Mouse (Mus musculus): ENCODE results near the gene Cyp3a13. TPM values are rescaled to one million over a fixed set of nuclear protein-coding genes. Genes with fewer than 3 reads are reported as not detected.
A peak's percentile ranks its signal among the peaks of the same experiment; 100 is the strongest.
"Not testable (repeated sequence)": the region's sequence is repeated elsewhere in the genome, so short reads cannot be mapped to it uniquely, and the experiment has no call there.

Gene Cyp3a13
- total and polyA plus RNA-seq, 3 experiments: 0.16 TPM; not detected in 2

- H3K36me3 ChIP-seq (replicated peaks); H3K4me1 ChIP-seq (ENCODE audit: insufficient read depth, low read depth, low read length); DNase-seq (ENCODE audit: low spot score); H3K27me3 ChIP-seq (ENCODE audit: insufficient read depth, low read length); H3K9me3 ChIP-seq (replicated peaks); H3K4me3 ChIP-seq (ENCODE audit: low read depth, low read length): not testable (repeated sequence)
- ATAC-seq (ENCODE audit: extremely low read depth, insufficient number of reproducible peaks, low FRiP score, poor library complexity, severe bottlenecking): peak; percentile 34
These were observed 63.3 kb downstream of the Cyp3a13 start, which contains the start of gene Pilrb1 for GRCm38 (mm10) chr5:137857960-137858710. TSS of gene Pilrb1 (minus strand) at chr5:137858106.

- ATAC-seq (ENCODE audit: extremely low read depth, insufficient number of reproducible peaks, low FRiP score, poor library complexity, severe bottlenecking); H3K4me3 ChIP-seq (ENCODE audit: low read depth, low read length); H3K9me3 ChIP-seq (replicated peaks); H3K36me3 ChIP-seq (replicated peaks); H3K4me1 ChIP-seq (ENCODE audit: insufficient read depth, low read depth, low read length); H3K27me3 ChIP-seq (ENCODE audit: insufficient read depth, low read length); DNase-seq (ENCODE audit: low spot score): not testable (repeated sequence)
These were observed 64.5 kb downstream of the Cyp3a13 start for GRCm38 (mm10) chr5:137856870-137857269.

GRCm38 (mm10) chr5:137854907-137855306 lies 66.5 kb downstream of the Cyp3a13 start:
- not testable (repeated sequence) for H3K4me3 ChIP-seq (ENCODE audit: low read depth, low read length); H3K27me3 ChIP-seq (ENCODE audit: insufficient read depth, low read length); H3K9me3 ChIP-seq (replicated peaks); H3K36me3 ChIP-seq (replicated peaks); H3K4me1 ChIP-seq (ENCODE audit: insufficient read depth, low read depth, low read length); ATAC-seq (ENCODE audit: extremely low read depth, insufficient number of reproducible peaks, low FRiP score, poor library complexity, severe bottlenecking); DNase-seq (ENCODE audit: low spot score)

GRCm38 (mm10) chr5:137850313-137850712 lies 71.1 kb downstream of the Cyp3a13 start:
- H3K27me3 ChIP-seq (ENCODE audit: insufficient read depth, low read length); H3K36me3 ChIP-seq (replicated peaks); H3K4me1 ChIP-seq (ENCODE audit: insufficient read depth, low read depth, low read length); H3K9me3 ChIP-seq (replicated peaks); H3K4me3 ChIP-seq (ENCODE audit: low read depth, low read length); DNase-seq (ENCODE audit: low spot score); ATAC-seq (ENCODE audit: extremely low read depth, insufficient number of reproducible peaks, low FRiP score, poor library complexity, severe bottlenecking): not testable (repeated sequence)

Other genes with a start within 250 kb of the Cyp3a13 start
- gene Agfg2, start 236.9 kb downstream of the Cyp3a13 start, total RNA-seq (2014; fragmentation: Nextera tagmentation): 20.2 and 47.1 TPM in 2 replicates
- 25.0 and 26.1 TPM in 2 replicates for gene Agfg2, start 236.9 kb downstream of the Cyp3a13 start, total RNA-seq (2017)
- gene Agfg2, start 236.9 kb downstream of the Cyp3a13 start, polyA plus RNA-seq (2012): 102 and 115 TPM in 2 replicates
- 0.90 and 1.0 TPM in 2 replicates for gene Nyap1, start 180.0 kb downstream of the Cyp3a13 start, total RNA-seq (2014; fragmentation: Nextera tagmentation)
- gene Nyap1, start 180.0 kb downstream of the Cyp3a13 start, total RNA-seq (2017): 0.38 and 0.70 TPM in 2 replicates
- gene Nyap1, start 180.0 kb downstream of the Cyp3a13 start, polyA plus RNA-seq (2012): 2.8 and 3.0 TPM in 2 replicates
- gene Tsc22d4, start 175.9 kb downstream of the Cyp3a13 start, total RNA-seq (2014; fragmentation: Nextera tagmentation): 90.8 and 114 TPM in 2 replicates
- gene Tsc22d4, start 175.9 kb downstream of the Cyp3a13 start, total RNA-seq (2017): 74.5 and 93.5 TPM in 2 replicates
- 404 and 491 TPM in 2 replicates for gene Tsc22d4, start 175.9 kb downstream of the Cyp3a13 start, polyA plus RNA-seq (2012)
- gene Ppp1r35, start 142.8 kb downstream of the Cyp3a13 start, total RNA-seq (2014; fragmentation: Nextera tagmentation): 202 and 204 TPM in 2 replicates
- 28.2 and 35.6 TPM in 2 replicates for gene Ppp1r35, start 142.8 kb downstream of the Cyp3a13 start, total RNA-seq (2017)
- gene Ppp1r35, start 142.8 kb downstream of the Cyp3a13 start, polyA plus RNA-seq (2012): 121 and 153 TPM in 2 replicates
- 51.3 and 53.9 TPM in 2 replicates for gene Mepce, start 134.0 kb downstream of the Cyp3a13 start, total RNA-seq (2014; fragmentation: Nextera tagmentation)
- gene Mepce, start 134.0 kb downstream of the Cyp3a13 start, total RNA-seq (2017): 22.3 and 27.8 TPM in 2 replicates
- gene Mepce, start 134.0 kb downstream of the Cyp3a13 start, polyA plus RNA-seq (2012): 173 and 216 TPM in 2 replicates
- gene Zcwpw1, start 133.8 kb downstream of the Cyp3a13 start, total RNA-seq (2014; fragmentation: Nextera tagmentation): 8.4 and 9.9 TPM in 2 replicates
- gene Zcwpw1, start 133.8 kb downstream of the Cyp3a13 start, total RNA-seq (2017): 10.5 and 12.9 TPM in 2 replicates
- 0.15 and 0.34 TPM in 2 replicates for gene Zcwpw1, start 133.8 kb downstream of the Cyp3a13 start, polyA plus RNA-seq (2012)
- not detected in 2 replicates for gene Pilra, start 85.3 kb downstream of the Cyp3a13 start, total RNA-seq (2014; fragmentation: Nextera tagmentation)
- gene Pilra, start 85.3 kb downstream of the Cyp3a13 start, total RNA-seq (2017): 3.4 and 5.1 TPM in 2 replicates
- gene Pilra, start 85.3 kb downstream of the Cyp3a13 start, polyA plus RNA-seq (2012): 0.02 TPM in 1 of 2 replicates, not detected in the other
- gene Pilrb1, start 63.5 kb downstream of the Cyp3a13 start, total RNA-seq (2014; fragmentation: Nextera tagmentation): not detected in 2 replicates
- gene Pilrb1, start 63.5 kb downstream of the Cyp3a13 start, total RNA-seq (2017): 1.9 and 2.9 TPM in 2 replicates
- gene Pilrb1, start 63.5 kb downstream of the Cyp3a13 start, polyA plus RNA-seq (2012): not detected in 2 replicates
- 2.4 TPM in 1 of 2 replicates, not detected in the other for gene Pilrb2, start 49.8 kb downstream of the Cyp3a13 start, total RNA-seq (2014; fragmentation: Nextera tagmentation)
- gene Pilrb2, start 49.8 kb downstream of the Cyp3a13 start, total RNA-seq (2017): 19.0 and 23.8 TPM in 2 replicates
- gene Pilrb2, start 49.8 kb downstream of the Cyp3a13 start, polyA plus RNA-seq (2012): 0.13 and 0.31 TPM in 2 replicates
- not detected in 2 replicates for gene Gjc3, start 41.5 kb upstream of the Cyp3a13 start, total RNA-seq (2014; fragmentation: Nextera tagmentation)
- gene Gjc3, start 41.5 kb upstream of the Cyp3a13 start, total RNA-seq (2017): under 0.01 and 0.11 TPM in 2 replicates
- not detected in 2 replicates for gene Gjc3, start 41.5 kb upstream of the Cyp3a13 start, polyA plus RNA-seq (2012)
- gene Azgp1, start 59.9 kb upstream of the Cyp3a13 start, total RNA-seq (2014; fragmentation: Nextera tagmentation): not detected in 2 replicates
- not detected in 2 replicates for gene Azgp1, start 59.9 kb upstream of the Cyp3a13 start, total RNA-seq (2017)
- gene Azgp1, start 59.9 kb upstream of the Cyp3a13 start, polyA plus RNA-seq (2012): not detected in 2 replicates
- not detected in 2 replicates for gene Smok3a, start 99.6 kb upstream of the Cyp3a13 start, total RNA-seq (2014; fragmentation: Nextera tagmentation)
- gene Smok3a, start 99.6 kb upstream of the Cyp3a13 start, total RNA-seq (2017): 0.22 TPM in 1 of 2 replicates, not detected in the other
- not detected in 2 replicates for gene Smok3a, start 99.6 kb upstream of the Cyp3a13 start, polyA plus RNA-seq (2012)
- gene Smok3b, start 99.8 kb upstream of the Cyp3a13 start, total RNA-seq (2014; fragmentation: Nextera tagmentation): not detected in 2 replicates
- not detected in 2 replicates for gene Smok3b, start 99.8 kb upstream of the Cyp3a13 start, total RNA-seq (2017)
- gene Smok3b, start 99.8 kb upstream of the Cyp3a13 start, polyA plus RNA-seq (2012): not detected in 2 replicates
- not detected in 2 replicates for gene Smok3c, start 131.6 kb upstream of the Cyp3a13 start, total RNA-seq (2014; fragmentation: Nextera tagmentation)
- 0.11 TPM in 1 of 2 replicates, not detected in the other for gene Smok3c, start 131.6 kb upstream of the Cyp3a13 start, total RNA-seq (2017)
- gene Smok3c, start 131.6 kb upstream of the Cyp3a13 start, polyA plus RNA-seq (2012): not detected in 2 replicates
- gene Zkscan1, start 163.5 kb upstream of the Cyp3a13 start, total RNA-seq (2014; fragmentation: Nextera tagmentation): 57.8 and 66.5 TPM in 2 replicates
- gene Zkscan1, start 163.5 kb upstream of the Cyp3a13 start, total RNA-seq (2017): 22.2 and 26.7 TPM in 2 replicates
- 2.0 and 2.4 TPM in 2 replicates for gene Zkscan1, start 163.5 kb upstream of the Cyp3a13 start, polyA plus RNA-seq (2012)
- gene Zscan21, start 195.3 kb upstream of the Cyp3a13 start, total RNA-seq (2014; fragmentation: Nextera tagmentation): 24.5 and 33.7 TPM in 2 replicates
- 14.1 and 15.6 TPM in 2 replicates for gene Zscan21, start 195.3 kb upstream of the Cyp3a13 start, total RNA-seq (2017)
- 1.2 and 2.8 TPM in 2 replicates for gene Zscan21, start 195.3 kb upstream of the Cyp3a13 start, polyA plus RNA-seq (2012)
- gene Zfp113, start 234.1 kb upstream of the Cyp3a13 start, total RNA-seq (2014; fragmentation: Nextera tagmentation): 22.2 and 23.7 TPM in 2 replicates
- gene Zfp113, start 234.1 kb upstream of the Cyp3a13 start, total RNA-seq (2017): 8.0 and 8.5 TPM in 2 replicates
- 0.36 and 0.66 TPM in 2 replicates for gene Zfp113, start 234.1 kb upstream of the Cyp3a13 start, polyA plus RNA-seq (2012)
- 148 and 206 TPM in 2 replicates for gene Cops6, start 239.5 kb upstream of the Cyp3a13 start, total RNA-seq (2014; fragmentation: Nextera tagmentation)
- 45.0 and 48.7 TPM in 2 replicates for gene Cops6, start 239.5 kb upstream of the Cyp3a13 start, total RNA-seq (2017)
- gene Cops6, start 239.5 kb upstream of the Cyp3a13 start, polyA plus RNA-seq (2012): 104 and 107 TPM in 2 replicates